Mouse (Mus musculus) Patski (cell line): ENCODE data around the gene Olfr550. TPM values are rescaled to one million over a fixed set of nuclear protein-coding genes. Genes with fewer than 3 reads are reported as not detected.
"Not testable (repeated sequence)": the region's sequence is repeated elsewhere in the genome, so short reads cannot be mapped to it uniquely, and the experiment has no call there.

Experiments used
- ATAC-seq: fragments of 100-300 bp; one replicate; pipeline ENCODE4 v1.8.0; 2021
- CTCF ChIA-PET: fragments of 350-600 bp; sonication (Branson Sonifier 250); formaldehyde crosslinking; loops from one replicate; lab custom pipeline; 2022; ENCODE audit warnings: inconsistent platforms; lab: Charles Lee
- POLR2A ChIA-PET: fragments of 350-600 bp; sonication (Branson Sonifier 250); formaldehyde crosslinking; loops from one replicate; lab custom pipeline; 2022; ENCODE audit warnings: antibody characterized with exemption, inconsistent platforms; lab: Charles Lee
- DNase-seq: peaks from one replicate; pipeline ENCODE4 v3.0.0-alpha.2; 2011; ENCODE audit warnings: low read depth, low spot score
- H3K27me3 ChIP-seq: fragments of 371-371 bp; one replicate; pipeline ENCODE4 v1.5.1; 2021
- CTCF ChIP-seq: fragments of 100-300 bp; IDR thresholded peaks from one replicate; pipeline ENCODE4 v1.5.1; 2021
- in situ Hi-C: fragments of 300-500 bp; cut with MboI; formaldehyde crosslinking; loops from 3 replicates; pipeline ENCODE4 v1.11.1; 2018; ENCODE audit warnings: low pct_unique_long_range_greater_than_20kb, mixed read lengths
- polyA plus RNA-seq: library from polyadenylated mRNA; unstranded; gene quantifications from one replicate; pipeline ENCODE4 v1.2.3, GENCODE M21; 2021

The Olfr550 gene
- polyA plus RNA-seq, 1 experiment from 2014 or later, result not detected

DNA sequence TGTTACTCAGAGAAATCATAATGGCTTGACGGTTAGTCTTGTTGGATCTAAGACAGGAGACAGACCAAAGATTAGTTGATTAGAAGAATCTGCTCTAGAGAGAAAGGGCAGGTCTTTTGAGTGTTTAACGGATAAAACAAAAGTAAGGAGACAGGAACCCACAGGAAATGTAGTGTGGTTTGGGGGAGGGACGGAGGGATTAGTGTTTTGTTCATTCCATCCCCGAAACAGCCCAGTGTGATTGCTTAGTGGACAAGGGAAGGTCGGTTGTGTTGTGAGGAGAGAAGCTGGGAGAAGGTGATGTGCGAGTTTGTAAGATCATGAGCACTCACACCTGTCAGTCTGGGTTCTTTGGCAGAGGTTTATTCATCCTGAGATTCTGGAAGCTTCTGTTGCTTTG is 4.8 kb downstream of the Olfr550 start:
- CTCF ChIA-PET, result no interaction called here
- DNase-seq (no peak), ATAC-seq (no peak)
- peaks cover 5% of the 10 kb centered on the region for H3K27me3 ChIP-seq
- no peak for TF ChIP-seq CTCF
- POLR2A ChIA-PET, result no interaction called here
- in situ Hi-C loops, result no loop called here

DNA sequence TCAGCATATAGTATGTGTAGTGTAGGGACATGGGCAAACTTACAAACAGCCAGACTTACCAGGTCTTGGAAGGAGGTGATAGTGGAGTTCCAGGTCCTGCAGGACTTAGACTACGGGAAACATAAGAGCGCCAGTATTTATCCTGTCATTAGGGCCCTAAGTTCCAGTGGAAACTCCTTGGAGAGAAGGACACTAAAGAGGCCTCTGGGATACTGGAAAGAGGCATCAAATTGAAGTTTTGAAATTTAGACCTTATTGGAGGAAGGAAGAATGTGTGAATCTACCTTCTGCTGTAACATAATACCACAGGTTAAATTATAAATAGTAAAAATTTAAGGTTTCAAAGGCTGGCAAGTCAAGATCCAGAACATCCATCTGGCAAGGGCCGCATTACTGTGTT is 20.5 kb downstream of the Olfr550 start, which contains the start of gene Olfr551:
Gene Olfr551 (minus strand): TSS at position 101 of the 400 bp plus-strand sequence.
- no peak for DNase-seq
- ChIA-PET CTCF (no interaction called here), POLR2A (no interaction called here)
- ATAC-seq, result no peak
- H3K27me3 ChIP-seq, result no peaks in the 10 kb centered on the region
- in situ Hi-C loops, result no loop called here
- TF ChIP-seq CTCF, result no peak

DNA sequence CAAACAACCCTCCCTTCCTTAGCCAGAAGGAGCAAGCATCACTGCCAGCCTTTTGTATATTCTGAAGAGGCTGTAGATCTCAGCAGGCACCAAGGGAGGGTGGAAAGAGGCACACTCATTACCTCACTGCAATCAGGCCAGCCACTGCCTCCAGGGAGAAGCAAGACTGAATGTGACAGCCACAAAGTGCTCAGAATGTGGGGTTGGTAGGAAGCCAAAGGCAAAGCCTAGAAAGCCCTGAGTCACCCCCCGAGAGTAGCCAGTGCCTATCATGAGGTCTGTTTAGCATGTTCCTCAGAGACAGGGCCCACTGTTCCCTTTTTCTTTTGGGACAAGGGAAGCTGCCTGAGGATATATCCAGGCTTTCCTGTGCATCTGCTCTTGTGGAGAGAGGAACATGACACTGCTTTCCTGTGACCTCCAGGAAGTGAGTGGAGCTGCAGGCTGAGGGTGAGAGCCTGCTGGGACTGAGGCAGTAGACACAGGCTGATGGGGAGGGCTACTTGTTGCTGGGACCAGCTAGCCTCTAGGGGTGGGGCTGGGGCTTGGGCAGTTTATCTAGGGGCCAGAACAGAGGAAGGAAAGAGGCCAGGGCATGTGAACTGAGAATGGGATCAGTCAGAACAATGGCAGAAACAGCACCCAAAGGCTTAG is 26.3 kb downstream of the Olfr550 start, which contains the start of gene Olfr552:
Gene Olfr552 (plus strand): TSS at position 393 of the 654 bp plus-strand sequence.
- TF ChIP-seq CTCF, result no peak
- DNase-seq (no peak), ATAC-seq (no peak)
- CTCF ChIA-PET, result no interaction called here
- peaks cover 5% of the 10 kb centered on the region for H3K27me3 ChIP-seq
- POLR2A ChIA-PET, result no interaction called here
- in situ Hi-C loops, result no loop called here

DNA sequence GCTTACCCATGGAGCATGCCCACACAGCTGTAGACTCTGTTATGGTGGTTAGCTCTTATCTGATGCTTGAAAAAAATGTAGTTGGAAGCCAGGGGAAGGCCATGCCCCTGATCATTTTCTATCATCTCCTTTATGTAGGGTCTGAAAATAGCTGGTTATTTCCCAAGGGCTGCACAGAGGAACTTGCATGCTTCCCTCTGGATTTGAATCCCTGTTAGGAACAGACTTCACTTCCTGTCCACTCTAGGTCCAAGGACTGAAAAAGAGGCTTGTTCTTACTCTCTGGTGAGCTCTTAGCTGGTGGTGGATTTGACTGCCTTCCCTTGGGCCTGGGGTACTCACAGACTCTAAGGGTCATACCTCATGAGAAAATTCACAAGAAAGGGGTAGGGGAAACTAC is 46.9 kb downstream of the Olfr550 start, which contains the start of gene Olfr553:
Gene Olfr553 (minus strand): TSS at position 101 of the 400 bp plus-strand sequence.
- peaks cover 17% of the 10 kb centered on the region for H3K27me3 ChIP-seq
- in situ Hi-C loops, result no loop called here
- no peak for TF ChIP-seq CTCF
- POLR2A ChIA-PET, result no interaction called here
- ATAC-seq (no peak), DNase-seq (no peak)
- CTCF ChIA-PET, result no interaction called here

DNA sequence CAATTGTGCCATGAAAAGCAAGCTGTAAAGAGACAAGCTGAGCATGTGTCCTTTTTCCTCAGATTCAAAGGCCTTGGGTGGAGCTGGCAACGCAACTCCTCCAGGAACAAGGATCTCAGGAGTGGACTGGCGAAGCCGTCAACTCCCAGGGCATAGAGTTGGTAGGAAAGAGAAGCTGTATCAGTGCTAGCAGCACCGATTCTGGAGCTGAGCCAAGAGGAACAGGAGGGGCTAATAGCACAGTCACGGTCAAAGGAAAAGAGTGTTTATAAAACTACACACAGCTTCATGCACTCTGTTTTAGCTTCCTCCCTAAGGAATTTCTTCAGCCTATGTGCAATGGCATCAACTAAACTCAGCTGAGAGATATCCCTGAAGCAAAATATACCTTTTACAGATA is 48.4 kb downstream of the Olfr550 start:
- peaks cover 11% of the 10 kb centered on the region for H3K27me3 ChIP-seq
- in situ Hi-C loops, result no loop called here
- CTCF ChIA-PET, result no interaction called here
- DNase-seq (no peak), ATAC-seq (no peak)
- TF ChIP-seq CTCF, result no peak
- POLR2A ChIA-PET, result no interaction called here

DNA sequence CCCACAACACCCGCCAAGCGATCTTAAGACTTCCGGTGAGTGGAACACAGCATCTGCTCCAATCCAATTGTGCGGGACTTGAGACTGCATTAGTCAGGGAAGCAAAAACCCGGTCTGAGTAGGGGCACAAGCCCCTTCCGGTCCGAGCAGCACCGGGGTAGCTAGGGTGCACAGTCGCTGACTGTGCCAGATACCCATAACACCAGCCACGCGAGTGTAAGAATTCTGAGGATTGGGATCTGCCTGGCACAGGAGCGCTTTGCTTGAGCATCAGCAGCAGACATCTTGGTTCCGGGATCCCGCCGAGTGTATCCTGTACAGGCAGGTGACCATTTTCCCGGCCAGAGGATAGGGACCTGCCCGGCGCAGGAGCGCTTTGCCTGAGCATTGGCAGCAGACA is 49.1 kb downstream of the Olfr550 start:
- ATAC-seq, POLR2A ChIA-PET, in situ Hi-C loops, H3K27me3 ChIP-seq, DNase-seq, CTCF ChIA-PET: not testable (repeated sequence)

Other genes starting within 250 kb of the Olfr550 start
- gene Rrm1, start 129.7 kb upstream of the Olfr550 start, polyA plus RNA-seq, result 85.9 TPM
- gene Olfr543, start 89.8 kb upstream of the Olfr550 start, polyA plus RNA-seq, result not detected
- not detected for gene Olfr544, start 83.1 kb upstream of the Olfr550 start, polyA plus RNA-seq
- gene Olfr545, start 71.9 kb upstream of the Olfr550 start, polyA plus RNA-seq, result not detected
- gene Olfr547, start 36.7 kb upstream of the Olfr550 start, polyA plus RNA-seq, result not detected
- not detected for gene Olfr548-ps1, start 30.5 kb upstream of the Olfr550 start, polyA plus RNA-seq
- gene Olfr549, start 21.6 kb upstream of the Olfr550 start, polyA plus RNA-seq, result not detected
- 8.7 TPM for gene Trim21, start 6.0 kb upstream of the Olfr550 start, polyA plus RNA-seq
- not detected for gene Olfr551, start 20.4 kb downstream of the Olfr550 start, polyA plus RNA-seq
- gene Olfr552, start 26.3 kb downstream of the Olfr550 start, polyA plus RNA-seq, result not detected
- not detected for gene Olfr553, start 46.8 kb downstream of the Olfr550 start, polyA plus RNA-seq
- not detected for gene Olfr554, start 67.0 kb downstream of the Olfr550 start, polyA plus RNA-seq
- not detected for gene Olfr555, start 87.4 kb downstream of the Olfr550 start, polyA plus RNA-seq
- gene Olfr556, start 93.5 kb downstream of the Olfr550 start, polyA plus RNA-seq, result not detected
- 8.5 TPM for gene Trim68, start 115.9 kb downstream of the Olfr550 start, polyA plus RNA-seq
- gene Olfr557, start 124.5 kb downstream of the Olfr550 start, polyA plus RNA-seq, result not detected
- not detected for gene Olfr558, start 130.8 kb downstream of the Olfr550 start, polyA plus RNA-seq
- not detected for gene Olfr33, start 147.6 kb downstream of the Olfr550 start, polyA plus RNA-seq
- gene Olfr559, start 156.0 kb downstream of the Olfr550 start, polyA plus RNA-seq, result not detected
- not detected for gene Olfr560, start 187.9 kb downstream of the Olfr550 start, polyA plus RNA-seq
- gene Olfr78, start 188.0 kb downstream of the Olfr550 start, polyA plus RNA-seq, result not detected
- gene Olfr561, start 199.8 kb downstream of the Olfr550 start, polyA plus RNA-seq, result not detected
- gene Olfr564, start 232.0 kb downstream of the Olfr550 start, polyA plus RNA-seq, result not detected